Mouse (Mus musculus) liver, postnatal 0 days (tissue): ENCODE measurements around the gene Ttll5. TPM values are rescaled to one million over a fixed set of nuclear protein-coding genes. Genes with fewer than 3 reads are reported as not detected.
A peak's percentile ranks its signal among the peaks of the same experiment; 100 is the strongest.

Source experiments
- ATAC-seq: fragments of 200-750 bp; cut with Nextera tagmentation; 2 replicates; pipeline ENCODE4 v1.8.0; 2017; ENCODE audit warnings: mild to moderate bottlenecking, moderate library complexity
- DNase-seq: peaks from one replicate; pipeline ENCODE4 v3.0.0-alpha.2; 2016
- H3K27ac ChIP-seq: fragments of 300-500 bp; sonication (generic); 2 replicates; pipeline ENCODE4 v1.5.1; 2014; ENCODE audit warnings: antibody characterized with exemption, moderate library complexity, mild to moderate bottlenecking, low read depth
- H3K27me3 ChIP-seq: fragments of 300-500 bp; sonication (generic); 2 replicates; pipeline ENCODE4 v1.6.1; 2014; ENCODE audit warnings: low read length, control low read depth, mixed read lengths; ENCODE audit not compliant: insufficient read depth
- H3K36me3 ChIP-seq: fragments of 300-500 bp; sonication (generic); replicated peaks from 2 replicates; pipeline ENCODE4 v1.6.1; 2014; ENCODE audit warnings: mild to moderate bottlenecking, control low read depth, low read length, moderate library complexity, mixed read lengths; ENCODE audit not compliant: insufficient read depth
- H3K4me1 ChIP-seq: fragments of 300-500 bp; sonication (generic); 2 replicates; pipeline ENCODE4 v1.6.1; 2014; ENCODE audit warnings: antibody characterized with exemption, mild to moderate bottlenecking, control low read depth; ENCODE audit not compliant: insufficient read depth
- H3K4me2 ChIP-seq: fragments of 300-500 bp; sonication (generic); 2 replicates; pipeline ENCODE4 v1.6.1; 2014; ENCODE audit warnings: low read depth, mild to moderate bottlenecking, low read length, moderate library complexity, mixed read lengths
- H3K4me3 ChIP-seq: fragments of 300-500 bp; sonication (generic); 2 replicates; pipeline ENCODE4 v1.5.1; 2014; ENCODE audit warnings: low read depth, low read length
- H3K9ac ChIP-seq: fragments of 300-500 bp; sonication (generic); replicated peaks from 2 replicates; pipeline ENCODE4 v1.6.1; 2014; ENCODE audit warnings: mild to moderate bottlenecking, moderate library complexity
- H3K9me3 ChIP-seq: fragments of 300-500 bp; sonication (generic); 2 replicates; pipeline ENCODE4 v1.6.1; 2016; ENCODE audit warnings: mild to moderate bottlenecking, control low read depth, low read length, mixed read lengths
- CTCF ChIP-seq: sonication (generic); IDR thresholded peaks from 2 replicates; pipeline ENCODE4 v1.5.1; 2016; ENCODE audit warnings: antibody characterized with exemption, low read depth
- EP300 ChIP-seq: IDR thresholded peaks from 2 replicates; pipeline ENCODE4 v1.6.1; 2016; ENCODE audit warnings: antibody characterized with exemption, low read depth, mild to moderate bottlenecking
- WGBS: fragments of 180-500 bp; shearing (Covaris S2); extraction: QIAGEN DNeasy Blood & Tissue Kit; methylation state at CpG from one replicate; pipeline ENCODE4 v1.1.7; 2014; ENCODE audit not compliant: insufficient replicate concordance; 5-methylcytosine and 5-hydroxymethylcytosine counted together
- polyA plus RNA-seq: library from polyadenylated mRNA; unstranded; fragments of >200 nt; fragmentation: Nextera tagmentation; extraction: Ambion mirVana; gene quantifications from 2 replicates; pipeline ENCODE4 v1.2.1, GENCODE M21; 2015

The Ttll5 gene
- polyA plus RNA-seq, 1 experiment from 2014 or later: 2.8 TPM

GRCm38 (mm10) chr12:85971655-85972054, 147.2 kb downstream of the Ttll5 start:
- Histone ChIP-seq H3K9ac (no peak overlapping the region), H3K4me2 (no peak overlapping the region), H3K36me3 (no peaks in the 10 kb centered on the region), H3K4me1 (0 out of 2 replicates have a peak, but pooled peaks cover 5% of the 10 kb centered on the region), H3K4me3 (no peak overlapping the region), H3K27me3 (no peaks in the 10 kb centered on the region), H3K9me3 (no peaks in the 10 kb centered on the region), H3K27ac (no peak overlapping the region)
- 70% methylated on average over 4 of the region's 4 CpGs for WGBS
- DNase-seq (no peak), ATAC-seq (no peak)
- TF ChIP-seq EP300 (no peak), CTCF (no peak)

- H3K9ac ChIP-seq: no peak overlapping the region
- no peak overlapping the region for H3K4me2 ChIP-seq
- ATAC-seq (peak; percentile 47; the same call in 1 of the 2 replicates), DNase-seq (no peak)
- H3K4me1 ChIP-seq: 0 out of 2 replicates have a peak, but pooled peaks cover 5% of the 10 kb centered on the region
- 39% methylated on average over 4 of the region's 4 CpGs for WGBS
- H3K27me3 ChIP-seq: no peaks in the 10 kb centered on the region
- H3K9me3 ChIP-seq: no peaks in the 10 kb centered on the region
- TF ChIP-seq CTCF (no peak), EP300 (no peak)
- H3K4me3 ChIP-seq: no peak overlapping the region
- H3K27ac ChIP-seq: peak overlapping the region; percentile 4; the same call in 1 of the 2 replicates
- H3K36me3 ChIP-seq: no peaks in the 10 kb centered on the region
These were observed 149.1 kb downstream of the Ttll5 start for GRCm38 (mm10) chr12:85973526-85973925.

- H3K27ac ChIP-seq: no peak overlapping the region
- H3K36me3 ChIP-seq: no peaks in the 10 kb centered on the region
- H3K9ac ChIP-seq: no peak overlapping the region
- H3K4me3 ChIP-seq: no peak overlapping the region
- no peak for TF ChIP-seq EP300
- TF ChIP-seq CTCF: no peak
- DNase-seq (no peak), ATAC-seq (no peak)
- H3K4me2 ChIP-seq: no peak overlapping the region
- H3K4me1 ChIP-seq: 0 out of 2 replicates have a peak, but pooled peaks cover 5% of the 10 kb centered on the region
- no peaks in the 10 kb centered on the region for H3K27me3 ChIP-seq
- H3K9me3 ChIP-seq: no peaks in the 10 kb centered on the region
- WGBS: 67% methylated on average over 4 of the region's 4 CpGs
These were observed 149.6 kb downstream of the Ttll5 start for GRCm38 (mm10) chr12:85974030-85974429.

- Histone ChIP-seq H3K27ac (peak overlapping the region; percentile 22; the same call in 1 of the 2 replicates), H3K27me3 (no peaks in the 10 kb centered on the region), H3K9me3 (no peaks in the 10 kb centered on the region), H3K36me3 (no peaks in the 10 kb centered on the region), H3K4me3 (no peak overlapping the region), H3K4me2 (no peak overlapping the region), H3K4me1 (no peaks in the 10 kb centered on the region), H3K9ac (no peak overlapping the region)
- TF ChIP-seq EP300 (no peak), CTCF (no peak)
- no peak for ATAC-seq
- DNase-seq: no peak
- WGBS: 72% methylated on average over 5 of the region's 5 CpGs
These were observed 155.5 kb downstream of the Ttll5 start for GRCm38 (mm10) chr12:85979996-85980395.

GRCm38 (mm10) chr12:85985524-85985923, 161.1 kb downstream of the Ttll5 start:
- WGBS: 49% methylated on average over 4 of the region's 4 CpGs
- H3K27ac ChIP-seq: peak overlapping the region; percentile 35; the same call in 1 of the 2 replicates
- ATAC-seq: no peak
- TF ChIP-seq CTCF: no peak
- TF ChIP-seq EP300: no peak
- 0 out of 2 replicates have a peak, but pooled peaks cover 3% of the 10 kb centered on the region for H3K36me3 ChIP-seq
- no peaks in the 10 kb centered on the region for H3K9me3 ChIP-seq
- H3K4me2 ChIP-seq: no peak overlapping the region
- no peak overlapping the region for H3K4me3 ChIP-seq
- peaks cover 2% of the 10 kb centered on the region; the same call in 1 of the 2 replicates for H3K4me1 ChIP-seq
- H3K9ac ChIP-seq: no peak overlapping the region
- DNase-seq: no peak
- H3K27me3 ChIP-seq: no peaks in the 10 kb centered on the region

- Histone ChIP-seq H3K36me3 (0 out of 2 replicates have a peak, but pooled peaks cover 3% of the 10 kb centered on the region), H3K4me3 (no peak overlapping the region), H3K27me3 (no peaks in the 10 kb centered on the region), H3K9me3 (no peaks in the 10 kb centered on the region), H3K4me1 (peaks cover 2% of the 10 kb centered on the region; the same call in 1 of the 2 replicates), H3K4me2 (no peak overlapping the region), H3K27ac (peak overlapping the region; percentile 35; the same call in 1 of the 2 replicates), H3K9ac (no peak overlapping the region)
- ATAC-seq (no peak), DNase-seq (no peak)
- WGBS: 64% methylated on average over 7 of the region's 7 CpGs
- TF ChIP-seq EP300: no peak
- no peak for TF ChIP-seq CTCF
These were observed 161.6 kb downstream of the Ttll5 start for GRCm38 (mm10) chr12:85986024-85986423.
